Mouse (Mus musculus) liver, postnatal 0 days (tissue): ENCODE results near the gene Zfp575. TPM values are rescaled to one million over a fixed set of nuclear protein-coding genes. Genes with fewer than 3 reads are reported as not detected.
A peak's percentile ranks its signal among the peaks of the same experiment; 100 is the strongest.

Experiments
- ATAC-seq: fragments of 200-750 bp; cut with Nextera tagmentation; 2 replicates; pipeline ENCODE4 v1.8.0; 2017; ENCODE audit warnings: mild to moderate bottlenecking, moderate library complexity
- DNase-seq: peaks from one replicate; pipeline ENCODE4 v3.0.0-alpha.2; 2016
- H3K27ac ChIP-seq: fragments of 300-500 bp; sonication (generic); 2 replicates; pipeline ENCODE4 v1.5.1; 2014; ENCODE audit warnings: antibody characterized with exemption, moderate library complexity, mild to moderate bottlenecking, low read depth
- H3K27me3 ChIP-seq: fragments of 300-500 bp; sonication (generic); 2 replicates; pipeline ENCODE4 v1.6.1; 2014; ENCODE audit warnings: low read length, control low read depth, mixed read lengths; ENCODE audit not compliant: insufficient read depth
- H3K36me3 ChIP-seq: fragments of 300-500 bp; sonication (generic); replicated peaks from 2 replicates; pipeline ENCODE4 v1.6.1; 2014; ENCODE audit warnings: mild to moderate bottlenecking, control low read depth, low read length, moderate library complexity, mixed read lengths; ENCODE audit not compliant: insufficient read depth
- H3K4me1 ChIP-seq: fragments of 300-500 bp; sonication (generic); 2 replicates; pipeline ENCODE4 v1.6.1; 2014; ENCODE audit warnings: antibody characterized with exemption, mild to moderate bottlenecking, control low read depth; ENCODE audit not compliant: insufficient read depth
- H3K4me2 ChIP-seq: fragments of 300-500 bp; sonication (generic); 2 replicates; pipeline ENCODE4 v1.6.1; 2014; ENCODE audit warnings: low read depth, mild to moderate bottlenecking, low read length, moderate library complexity, mixed read lengths
- H3K4me3 ChIP-seq: fragments of 300-500 bp; sonication (generic); 2 replicates; pipeline ENCODE4 v1.5.1; 2014; ENCODE audit warnings: low read depth, low read length
- H3K9ac ChIP-seq: fragments of 300-500 bp; sonication (generic); replicated peaks from 2 replicates; pipeline ENCODE4 v1.6.1; 2014; ENCODE audit warnings: mild to moderate bottlenecking, moderate library complexity
- H3K9me3 ChIP-seq: fragments of 300-500 bp; sonication (generic); 2 replicates; pipeline ENCODE4 v1.6.1; 2016; ENCODE audit warnings: mild to moderate bottlenecking, control low read depth, low read length, mixed read lengths
- CTCF ChIP-seq: sonication (generic); IDR thresholded peaks from 2 replicates; pipeline ENCODE4 v1.5.1; 2016; ENCODE audit warnings: antibody characterized with exemption, low read depth
- EP300 ChIP-seq: IDR thresholded peaks from 2 replicates; pipeline ENCODE4 v1.6.1; 2016; ENCODE audit warnings: antibody characterized with exemption, low read depth, mild to moderate bottlenecking
- WGBS: fragments of 180-500 bp; shearing (Covaris S2); extraction: QIAGEN DNeasy Blood & Tissue Kit; methylation state at CpG from one replicate; pipeline ENCODE4 v1.1.7; 2014; ENCODE audit not compliant: insufficient replicate concordance; 5-methylcytosine and 5-hydroxymethylcytosine counted together
- polyA plus RNA-seq: library from polyadenylated mRNA; unstranded; fragments of >200 nt; fragmentation: Nextera tagmentation; extraction: Ambion mirVana; gene quantifications from 2 replicates; pipeline ENCODE4 v1.2.1, GENCODE M21; 2015

Gene Zfp575
- polyA plus RNA-seq, 1 experiment from 2014 or later, result 0.13 TPM

DNA sequence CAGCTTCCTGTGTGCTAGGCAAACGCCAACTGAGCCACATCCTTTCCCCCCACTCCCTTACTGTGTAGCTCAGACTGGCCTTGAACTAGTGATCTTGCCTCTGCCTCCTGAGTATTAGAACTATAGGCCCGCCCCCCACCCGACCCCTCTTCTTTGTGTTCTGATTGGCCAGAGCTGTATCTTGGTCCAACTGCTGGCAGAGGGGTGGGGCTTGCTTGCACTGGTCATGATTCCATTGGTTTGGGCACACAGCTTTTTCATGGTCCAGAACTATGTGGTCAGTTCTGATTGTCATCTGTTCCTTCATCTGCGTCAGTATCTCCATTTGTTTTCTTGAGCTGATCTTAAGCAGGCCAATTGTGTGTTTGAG, 23.6 kb downstream of the Zfp575 start:
- ATAC-seq, result no peak
- Histone ChIP-seq H3K9me3 (no peaks in the 10 kb centered on the region), H3K36me3 (peaks cover 45% of the 10 kb centered on the region), H3K4me1 (no peaks in the 10 kb centered on the region), H3K27me3 (no peaks in the 10 kb centered on the region), H3K27ac (no peak overlapping the region), H3K4me2 (no peak overlapping the region), H3K4me3 (no peak overlapping the region), H3K9ac (no peak overlapping the region)
- 75% methylated on average over 4 of the region's 4 CpGs for WGBS
- DNase-seq, result no peak
- no peak for TF ChIP-seq EP300

DNA sequence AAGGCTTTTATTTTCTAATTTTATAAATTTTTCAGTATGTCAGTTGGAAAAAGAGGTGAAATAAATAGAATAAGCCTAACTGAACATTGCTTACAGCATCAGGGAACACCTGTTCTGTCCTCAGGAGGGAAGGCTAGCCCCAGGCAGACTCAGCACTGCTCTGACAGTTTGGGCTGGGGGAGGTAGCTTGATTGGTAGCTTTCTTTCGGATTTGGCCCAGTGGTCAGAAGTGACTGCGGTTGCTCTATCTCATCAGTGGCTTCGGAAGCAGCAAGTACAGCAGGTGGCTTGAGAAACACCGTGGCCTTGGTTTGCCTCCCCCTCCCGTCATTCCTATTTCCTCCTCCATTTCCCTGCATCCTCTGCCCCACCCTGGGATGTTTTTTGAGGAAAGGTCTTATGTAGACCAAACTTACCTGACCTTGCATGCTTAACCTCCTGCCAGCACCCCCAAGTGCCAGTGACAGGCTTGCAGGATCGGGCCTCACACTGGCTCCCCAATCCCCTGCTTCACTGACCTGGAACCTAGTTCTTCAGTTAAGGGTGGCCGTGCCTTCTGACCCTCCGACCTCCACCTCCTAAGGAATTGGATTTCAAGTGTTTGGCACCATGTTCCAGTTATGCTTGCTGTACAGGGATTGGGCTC, 24.1 kb downstream of the Zfp575 start:
- no peak overlapping the region for H3K9ac ChIP-seq
- H3K4me3 ChIP-seq, result no peak overlapping the region
- H3K27me3 ChIP-seq, result no peaks in the 10 kb centered on the region
- no peak for DNase-seq
- no peak overlapping the region for H3K27ac ChIP-seq
- ATAC-seq, result no peak
- 83% methylated on average over 8 of the region's 8 CpGs for WGBS
- H3K4me1 ChIP-seq, result no peaks in the 10 kb centered on the region
- no peak for TF ChIP-seq EP300
- TF ChIP-seq CTCF, result no peak
- peaks cover 40% of the 10 kb centered on the region for H3K36me3 ChIP-seq
- no peak overlapping the region for H3K4me2 ChIP-seq
- H3K9me3 ChIP-seq, result no peaks in the 10 kb centered on the region

DNA sequence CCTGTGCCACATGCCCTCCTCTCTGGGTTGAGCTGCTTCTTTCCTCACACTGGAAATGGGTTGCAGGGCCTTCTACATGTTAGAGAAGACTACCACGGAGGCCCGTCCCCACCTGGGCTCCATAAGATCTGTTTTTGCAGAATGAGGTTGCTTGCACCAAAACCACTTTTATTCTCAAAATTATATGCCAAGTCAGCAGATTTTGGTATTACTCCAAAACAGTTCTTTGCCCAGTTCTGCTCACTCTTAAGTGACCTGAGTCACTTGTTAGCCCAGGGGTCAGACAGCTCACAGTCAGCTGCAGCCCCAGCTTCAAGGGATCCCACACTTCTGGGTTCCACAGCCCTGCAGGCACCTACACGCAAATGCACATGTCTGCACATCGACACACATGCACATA, 26.0 kb downstream of the Zfp575 start:
- 89% methylated on average over 4 of the region's 4 CpGs for WGBS
- Histone ChIP-seq H3K9ac (no peak overlapping the region), H3K27me3 (no peaks in the 10 kb centered on the region), H3K4me2 (no peak overlapping the region), H3K9me3 (no peaks in the 10 kb centered on the region), H3K27ac (no peak overlapping the region), H3K4me3 (no peak overlapping the region), H3K4me1 (no peaks in the 10 kb centered on the region), H3K36me3 (peaks cover 29% of the 10 kb centered on the region; the same call in 1 of the 2 replicates)
- DNase-seq (no peak), ATAC-seq (no peak)
- TF ChIP-seq CTCF (no peak), EP300 (no peak)

DNA sequence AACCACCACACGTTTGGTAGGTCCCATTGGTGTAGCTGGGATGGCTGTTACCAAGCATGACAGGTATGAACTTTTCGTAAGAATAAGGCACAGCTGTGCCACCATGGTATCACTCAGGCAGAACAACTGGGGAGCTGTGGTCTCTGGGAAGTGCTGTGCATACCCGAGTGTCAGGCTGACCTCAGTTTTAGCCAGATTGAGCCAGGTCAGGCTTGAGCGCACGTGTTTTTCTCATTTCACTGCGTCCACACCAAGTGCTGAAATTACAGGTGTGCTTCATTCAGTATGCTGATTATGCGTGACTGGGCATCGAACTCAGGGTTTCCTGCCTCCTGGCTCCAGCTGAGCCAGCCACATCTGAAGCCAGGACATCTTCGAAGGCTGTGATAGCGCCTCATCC, 31.7 kb downstream of the Zfp575 start:
- no peaks in the 10 kb centered on the region for H3K27me3 ChIP-seq
- no peak for ATAC-seq
- H3K4me3 ChIP-seq, result no peak overlapping the region
- peaks cover 22% of the 10 kb centered on the region for H3K36me3 ChIP-seq
- H3K27ac ChIP-seq, result no peak overlapping the region
- no peak for TF ChIP-seq EP300
- no peak for TF ChIP-seq CTCF
- no peak overlapping the region for H3K4me2 ChIP-seq
- H3K9me3 ChIP-seq, result no peaks in the 10 kb centered on the region
- no peak overlapping the region for H3K9ac ChIP-seq
- no peak for DNase-seq
- WGBS, result 86% methylated on average over 10 of the region's 10 CpGs
- peaks cover 6% of the 10 kb centered on the region; the same call in 1 of the 2 replicates for H3K4me1 ChIP-seq

DNA sequence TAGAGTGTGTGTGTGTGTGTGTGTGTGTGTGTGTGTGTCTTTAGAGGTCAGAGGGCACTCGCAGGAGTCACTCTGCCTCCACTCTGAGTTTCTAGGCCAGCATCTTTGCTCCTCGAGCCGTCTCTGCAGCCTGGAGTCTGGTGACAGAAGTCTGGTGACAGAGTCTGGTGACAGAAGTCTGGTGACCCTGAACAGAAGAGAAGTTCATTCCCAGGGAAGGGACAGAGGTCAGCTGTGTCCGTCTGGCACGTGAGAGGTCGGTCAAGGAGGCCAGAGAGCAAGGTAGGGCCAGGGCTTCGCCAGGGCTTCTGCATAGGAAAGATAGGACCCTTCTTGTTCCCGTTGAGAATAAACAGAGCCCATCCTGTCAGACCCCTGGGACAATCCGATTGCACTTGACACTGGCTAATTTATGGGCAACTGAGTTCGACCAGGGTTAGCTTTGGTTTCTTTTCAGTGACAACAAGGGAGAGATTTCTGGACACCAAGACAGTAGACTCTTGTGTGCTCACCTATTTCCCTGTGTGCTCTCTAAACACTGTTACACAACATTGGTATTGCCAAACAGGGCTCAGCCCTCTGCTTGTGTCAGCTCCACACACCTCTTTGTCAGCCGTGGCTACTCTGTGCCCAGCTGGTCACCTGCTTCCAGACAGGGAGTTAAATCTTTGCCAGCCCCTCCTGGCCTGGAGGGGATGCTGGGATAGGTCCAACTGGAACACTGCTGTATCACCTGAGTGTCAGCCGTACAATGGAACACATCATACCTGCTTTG, 35.3 kb downstream of the Zfp575 start:
- Histone ChIP-seq H3K4me1 (peaks cover 10% of the 10 kb centered on the region), H3K36me3 (peaks cover 11% of the 10 kb centered on the region), H3K4me2 (peak overlapping the region; percentile 35; the same call in 1 of the 2 replicates), H3K27ac (peak overlapping the region; percentile 90), H3K4me3 (no peak overlapping the region), H3K9me3 (no peaks in the 10 kb centered on the region), H3K9ac (0 out of 2 replicates have a peak overlapping the region, but pooled peaks have one; percentile 34), H3K27me3 (no peaks in the 10 kb centered on the region)
- DNase-seq (peak; percentile 65), ATAC-seq (peak; percentile 99)
- WGBS, result 59% methylated on average over 12 of the region's 12 CpGs
- TF ChIP-seq CTCF (no peak), EP300 (peak; percentile 68)

DNA sequence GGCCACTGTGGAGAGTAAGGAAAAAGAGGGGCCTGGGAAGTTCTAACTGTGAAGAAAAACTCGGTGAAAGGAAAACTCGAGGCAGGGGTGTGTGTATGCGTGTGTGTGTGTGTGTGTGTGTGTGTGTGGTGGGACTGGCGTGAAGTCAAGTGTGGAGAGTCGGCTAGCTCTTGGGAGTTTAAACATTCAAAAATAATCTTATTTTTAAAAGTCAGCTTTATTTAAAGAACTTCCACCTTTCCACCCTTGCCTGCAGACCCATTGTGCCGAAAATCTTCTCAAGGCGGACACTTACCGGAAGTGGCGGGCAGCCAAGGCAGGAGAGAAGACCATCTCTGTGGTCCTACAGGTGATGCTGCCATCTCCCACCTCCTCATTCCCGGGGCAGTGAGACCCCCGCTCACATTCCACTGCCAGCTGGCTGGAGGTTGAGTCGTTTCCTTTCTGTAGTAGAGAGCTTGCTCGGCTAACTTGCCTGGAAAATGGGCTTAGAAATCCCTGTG, 39.9 kb downstream of the Zfp575 start:
- peak overlapping the region; percentile 85 for H3K9ac ChIP-seq
- H3K4me2 ChIP-seq, result peak overlapping the region; percentile 91
- DNase-seq (no peak), ATAC-seq (no peak)
- TF ChIP-seq CTCF (no peak), EP300 (no peak)
- H3K27ac ChIP-seq, result peak overlapping the region; percentile 45; the same call in 1 of the 2 replicates
- H3K9me3 ChIP-seq, result 0 out of 2 replicates have a peak, but pooled peaks cover 3% of the 10 kb centered on the region
- WGBS, result 27% methylated on average over 13 of the region's 13 CpGs
- H3K4me1 ChIP-seq, result peaks cover 15% of the 10 kb centered on the region
- H3K36me3 ChIP-seq, result 0 out of 2 replicates have a peak, but pooled peaks cover 2% of the 10 kb centered on the region
- peak overlapping the region; percentile 81 for H3K4me3 ChIP-seq
- no peaks in the 10 kb centered on the region for H3K27me3 ChIP-seq
